Mouse (Mus musculus) liver (tissue): Measurements from ENCODE around the gene Carmil3.
A peak's percentile ranks its signal among the peaks of the same experiment; 100 is the strongest.

ENCODE experiments used
- DNase-seq: peaks from one replicate; pipeline ENCODE4 v3.0.0-alpha.2; 2020; ENCODE audit warnings: mixed read lengths

Carmil3 gene

DNA sequence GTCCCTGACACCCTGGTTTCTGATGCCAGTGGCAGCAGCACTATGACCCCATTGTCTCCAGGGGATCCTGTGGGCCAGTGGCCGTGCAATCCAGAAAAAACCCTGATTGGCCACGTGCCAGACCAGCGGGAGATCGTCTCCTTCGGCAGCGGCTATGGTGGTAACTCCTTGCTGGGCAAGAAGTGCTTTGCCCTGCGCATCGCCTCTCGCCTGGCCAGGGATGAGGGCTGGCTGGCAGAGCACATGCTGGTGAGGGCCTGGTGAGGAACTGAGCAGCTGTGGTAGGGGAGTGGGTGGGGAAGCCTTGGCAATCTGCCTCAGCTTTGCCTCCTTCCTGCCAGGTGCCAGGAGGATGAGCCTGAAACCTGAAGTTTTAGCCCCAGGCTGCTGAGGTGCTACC, 53.9 kb downstream of the Carmil3 start:
- no peak for DNase-seq

DNA sequence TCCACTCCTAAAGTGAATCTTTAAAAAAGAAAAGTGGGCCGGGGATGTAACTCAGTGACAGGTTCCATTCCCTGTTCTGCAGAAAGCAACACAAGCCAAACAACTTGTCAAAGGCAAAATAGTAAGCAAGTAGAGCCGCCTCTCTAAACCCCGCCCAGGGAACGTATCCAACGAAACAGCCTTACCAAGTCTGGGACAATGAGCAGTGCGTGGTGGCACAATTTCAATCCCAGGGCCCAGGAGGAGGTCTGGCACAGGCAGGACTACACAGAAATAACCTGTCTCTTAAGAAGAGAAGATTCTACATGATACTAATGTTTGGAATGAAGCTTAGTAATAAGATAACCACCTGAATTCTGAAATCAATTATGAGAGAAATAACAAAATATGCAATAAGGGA, 59.7 kb downstream of the Carmil3 start:
- no peak for DNase-seq

DNA sequence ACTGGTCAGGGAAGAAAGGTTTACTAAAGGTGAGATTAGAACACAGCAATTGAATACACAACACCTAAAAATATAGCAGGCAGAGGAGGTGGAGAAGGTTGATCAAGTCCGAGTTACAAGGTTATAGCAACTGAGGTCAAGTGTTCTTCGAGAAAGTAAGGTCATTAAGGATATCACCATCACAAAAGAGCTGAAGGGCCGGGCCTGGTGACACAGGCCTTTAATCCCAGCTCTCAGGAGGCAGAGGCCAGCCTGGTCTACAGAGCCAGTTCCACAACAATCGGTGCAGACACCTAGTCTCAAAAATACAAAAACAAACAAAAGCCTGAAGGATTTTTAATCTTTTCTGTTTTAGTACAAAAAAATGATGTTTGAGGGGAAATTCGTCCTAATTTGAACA, 60.9 kb downstream of the Carmil3 start:
- DNase-seq = no peak

DNA sequence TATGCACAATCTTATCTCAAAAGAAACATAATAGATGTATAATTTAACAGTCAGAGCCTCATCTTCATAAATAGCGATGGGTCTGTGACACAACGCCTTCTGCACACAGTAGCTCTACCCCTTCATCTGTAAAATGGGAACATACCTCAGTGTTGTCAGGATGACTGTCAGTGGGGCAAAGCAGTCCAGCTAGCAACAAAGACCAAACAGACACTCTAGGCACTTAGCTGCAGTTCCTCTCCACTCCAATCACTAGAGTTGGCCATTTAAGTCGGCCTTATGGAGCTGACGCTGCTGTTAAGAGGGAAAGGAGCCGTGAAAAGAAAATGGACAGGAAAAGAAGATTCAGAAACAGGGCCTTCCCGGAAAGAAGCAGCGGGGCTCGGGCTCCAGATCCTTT, 61.3 kb downstream of the Carmil3 start:
- no peak for DNase-seq

DNA sequence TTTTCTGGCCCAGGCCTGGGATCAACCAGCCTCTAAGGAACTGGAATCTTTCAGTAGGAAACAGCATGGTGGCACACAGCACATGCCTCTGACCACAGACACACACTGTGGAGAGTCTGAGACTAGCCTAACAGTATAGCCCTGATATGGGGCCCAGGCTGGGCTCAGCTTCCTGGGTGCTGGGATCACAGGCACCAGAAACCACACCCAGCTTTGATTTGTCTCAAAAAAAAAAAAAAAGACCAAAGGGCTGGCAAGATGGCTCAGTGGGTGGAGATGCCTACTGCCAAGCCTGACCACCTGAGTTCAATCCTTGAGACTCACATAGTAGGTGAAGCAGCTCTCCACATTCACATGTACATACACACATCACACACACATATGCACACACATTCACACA, 64.2 kb downstream of the Carmil3 start:
- DNase-seq = no peak

DNA sequence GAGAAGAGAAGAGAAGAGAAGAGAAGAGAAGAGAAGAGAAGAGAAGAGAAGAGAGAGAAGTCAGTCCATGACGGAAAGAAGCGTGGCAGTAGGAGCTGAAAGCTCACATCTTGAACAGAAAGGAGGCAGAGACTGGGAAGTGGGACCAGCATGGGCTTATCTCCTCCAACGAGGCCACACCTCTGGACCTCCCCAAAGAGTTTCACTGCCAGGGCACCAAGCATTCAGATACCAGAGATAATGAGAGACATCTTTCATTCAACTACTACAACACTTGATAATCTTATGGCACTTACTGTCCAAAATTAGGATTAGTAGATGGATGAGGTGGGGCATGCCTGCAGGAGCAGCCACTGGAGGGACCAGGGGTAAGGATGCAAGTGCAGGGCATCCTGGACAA, 65.3 kb downstream of the Carmil3 start:
- peak; percentile 39 for DNase-seq

DNA sequence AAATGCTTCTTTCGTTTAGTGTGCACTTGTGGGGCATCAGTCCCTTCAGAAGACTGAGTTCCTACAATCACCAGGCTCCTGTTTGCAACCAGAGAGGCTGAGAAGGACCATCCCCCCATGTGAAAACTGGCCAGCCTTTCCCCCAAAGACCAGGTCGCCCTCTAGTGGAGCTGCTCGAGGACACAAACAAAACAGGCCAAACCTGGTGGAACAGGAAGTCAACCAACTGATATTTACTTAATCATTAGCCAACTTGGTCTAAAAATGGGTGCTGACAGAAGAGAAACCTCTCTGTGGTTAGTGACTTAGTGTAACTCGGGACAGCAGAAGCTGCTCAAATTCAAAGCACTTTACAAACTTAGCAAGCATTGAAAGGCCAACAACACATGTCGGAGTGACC, 66.6 kb downstream of the Carmil3 start:
- peak; percentile 87 for DNase-seq

DNA sequence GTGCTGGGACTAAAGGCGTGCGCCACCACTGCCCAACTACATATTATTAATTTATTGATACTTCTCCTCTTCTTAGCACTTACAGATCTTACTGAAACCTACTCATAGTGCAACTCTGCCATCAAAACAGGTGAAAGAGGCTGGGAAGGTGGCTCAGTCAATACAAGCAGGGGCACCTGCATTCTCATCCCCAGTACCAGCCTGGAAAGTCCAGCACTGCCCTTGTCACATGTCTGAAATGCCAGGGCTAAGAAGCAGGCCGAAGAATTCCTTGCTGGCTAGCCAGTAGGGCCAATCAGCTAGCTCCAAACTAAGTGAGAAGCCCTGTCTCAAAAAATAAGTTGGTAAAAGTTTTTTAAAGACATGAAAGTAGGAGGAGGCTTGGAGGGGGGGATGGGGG, 67.1 kb downstream of the Carmil3 start:
- DNase-seq = no peak
